Mouse (Mus musculus) liver, postnatal 0 days (tissue): Measurements from ENCODE around the gene Ncbp2. TPM values are rescaled to one million over a fixed set of nuclear protein-coding genes. Genes with fewer than 3 reads are reported as not detected.

Experiments
- ATAC-seq: fragments of 200-750 bp; cut with Nextera tagmentation; 2 replicates; pipeline ENCODE4 v1.8.0; 2017; ENCODE audit warnings: mild to moderate bottlenecking, moderate library complexity
- DNase-seq: peaks from one replicate; pipeline ENCODE4 v3.0.0-alpha.2; 2016
- H3K27ac ChIP-seq: fragments of 300-500 bp; sonication (generic); 2 replicates; pipeline ENCODE4 v1.5.1; 2014; ENCODE audit warnings: antibody characterized with exemption, moderate library complexity, mild to moderate bottlenecking, low read depth
- H3K27me3 ChIP-seq: fragments of 300-500 bp; sonication (generic); 2 replicates; pipeline ENCODE4 v1.6.1; 2014; ENCODE audit warnings: low read length, control low read depth, mixed read lengths; ENCODE audit not compliant: insufficient read depth
- H3K36me3 ChIP-seq: fragments of 300-500 bp; sonication (generic); replicated peaks from 2 replicates; pipeline ENCODE4 v1.6.1; 2014; ENCODE audit warnings: mild to moderate bottlenecking, control low read depth, low read length, moderate library complexity, mixed read lengths; ENCODE audit not compliant: insufficient read depth
- H3K4me1 ChIP-seq: fragments of 300-500 bp; sonication (generic); 2 replicates; pipeline ENCODE4 v1.6.1; 2014; ENCODE audit warnings: antibody characterized with exemption, mild to moderate bottlenecking, control low read depth; ENCODE audit not compliant: insufficient read depth
- H3K4me2 ChIP-seq: fragments of 300-500 bp; sonication (generic); 2 replicates; pipeline ENCODE4 v1.6.1; 2014; ENCODE audit warnings: low read depth, mild to moderate bottlenecking, low read length, moderate library complexity, mixed read lengths
- H3K4me3 ChIP-seq: fragments of 300-500 bp; sonication (generic); 2 replicates; pipeline ENCODE4 v1.5.1; 2014; ENCODE audit warnings: low read depth, low read length
- H3K9ac ChIP-seq: fragments of 300-500 bp; sonication (generic); replicated peaks from 2 replicates; pipeline ENCODE4 v1.6.1; 2014; ENCODE audit warnings: mild to moderate bottlenecking, moderate library complexity
- H3K9me3 ChIP-seq: fragments of 300-500 bp; sonication (generic); 2 replicates; pipeline ENCODE4 v1.6.1; 2016; ENCODE audit warnings: mild to moderate bottlenecking, control low read depth, low read length, mixed read lengths
- CTCF ChIP-seq: sonication (generic); IDR thresholded peaks from 2 replicates; pipeline ENCODE4 v1.5.1; 2016; ENCODE audit warnings: antibody characterized with exemption, low read depth
- EP300 ChIP-seq: IDR thresholded peaks from 2 replicates; pipeline ENCODE4 v1.6.1; 2016; ENCODE audit warnings: antibody characterized with exemption, low read depth, mild to moderate bottlenecking
- WGBS: fragments of 180-500 bp; shearing (Covaris S2); extraction: QIAGEN DNeasy Blood & Tissue Kit; methylation state at CpG from one replicate; pipeline ENCODE4 v1.1.7; 2014; ENCODE audit not compliant: insufficient replicate concordance; 5-methylcytosine and 5-hydroxymethylcytosine counted together
- microRNA-seq: library from miRNA; unstranded; fragments of <30 nt; microRNA quantifications from one replicate; pipeline ENCODE4, GENCODE M21; 2016
- polyA plus RNA-seq: library from polyadenylated mRNA; unstranded; fragments of >200 nt; fragmentation: Nextera tagmentation; extraction: Ambion mirVana; gene quantifications from 2 replicates; pipeline ENCODE4 v1.2.1, GENCODE M21; 2015

Ncbp2 gene
- polyA plus RNA-seq, 1 experiment from 2014 or later: 21.4 TPM

DNA sequence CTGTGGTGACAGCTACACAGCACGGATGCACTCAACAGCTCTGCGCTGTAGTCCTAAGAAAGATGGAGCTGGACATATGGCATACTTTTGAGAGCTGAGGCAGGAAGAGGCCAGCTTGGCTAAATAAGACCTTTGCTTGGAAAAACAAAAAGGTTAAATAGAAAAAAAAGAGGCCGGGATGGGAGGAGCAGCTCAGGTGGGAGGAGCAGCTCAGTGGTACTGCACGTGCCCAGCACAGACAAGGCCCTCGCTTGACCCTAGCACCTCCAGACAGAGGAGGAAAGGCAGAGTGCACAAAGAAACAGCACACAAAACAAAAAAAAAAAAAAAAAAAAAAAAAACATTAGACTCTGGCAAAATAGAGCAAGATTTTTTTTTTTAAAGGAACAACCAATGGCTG, 48.1 kb downstream of the Ncbp2 start:
- Histone ChIP-seq H3K27ac (no peak overlapping the region), H3K9me3 (no peaks in the 10 kb centered on the region), H3K27me3 (no peaks in the 10 kb centered on the region), H3K4me2 (no peak overlapping the region), H3K36me3 (peaks cover 4% of the 10 kb centered on the region; the same call in 1 of the 2 replicates), H3K4me3 (no peak overlapping the region), H3K4me1 (peaks cover 7% of the 10 kb centered on the region; the same call in 1 of the 2 replicates), H3K9ac (no peak overlapping the region)
- 72% methylated on average over 5 of the region's 5 CpGs for WGBS
- DNase-seq: no peak
- no peak for TF ChIP-seq CTCF
- no peak for TF ChIP-seq EP300
- ATAC-seq: no peak

DNA sequence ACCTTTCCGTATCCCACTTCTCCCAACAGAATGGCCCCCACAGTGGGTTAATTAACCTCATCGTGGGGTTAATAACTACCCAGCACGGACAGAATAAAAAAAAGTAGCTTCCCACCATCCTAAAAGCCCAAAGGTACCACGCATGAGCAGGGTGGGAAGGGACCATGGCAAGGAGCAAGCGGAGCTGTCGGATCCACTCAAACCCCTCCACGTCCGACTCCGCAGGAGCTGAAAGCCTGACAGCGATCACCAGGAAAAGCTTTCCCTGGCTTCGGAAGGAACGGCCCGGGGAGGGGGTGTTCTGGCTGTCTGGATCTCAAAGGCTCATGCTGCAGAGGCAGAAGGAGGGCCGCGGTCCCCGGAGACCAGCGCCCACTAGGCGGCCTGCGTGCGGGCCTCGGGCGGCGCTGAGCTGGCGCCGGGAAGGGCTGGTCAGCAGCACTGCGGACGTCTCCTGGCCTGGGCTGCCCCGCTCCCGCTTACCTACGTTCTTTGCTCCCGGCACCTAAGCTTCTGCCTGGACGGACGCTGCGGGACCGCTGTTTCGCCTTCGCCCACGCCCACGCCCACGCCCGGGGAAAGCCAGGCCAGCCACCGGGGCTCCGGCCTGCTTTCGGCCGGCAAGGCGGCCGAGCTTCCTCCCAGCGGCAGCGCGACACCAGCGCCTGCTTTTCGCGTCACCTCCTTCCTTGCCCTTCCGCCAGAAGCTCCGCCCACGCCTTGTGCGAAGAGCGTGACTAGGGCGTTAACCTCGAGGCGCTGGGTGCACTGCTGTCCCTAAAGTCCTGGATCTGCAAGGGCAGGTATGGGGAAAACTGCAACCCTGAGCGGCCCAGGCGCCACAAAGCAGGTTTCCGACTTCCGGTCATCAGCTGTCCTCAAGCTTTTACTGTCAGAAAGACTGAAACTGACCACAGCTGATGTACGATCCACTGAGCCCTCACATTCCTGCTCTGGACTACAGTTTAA, 54.5 kb downstream of the Ncbp2 start, which contains the start of gene Senp5:
Senp5 (minus strand) TSS at position 779 of the 969 bp plus-strand sequence.
- WGBS: under 1% methylated on average over 64 of the region's 66 CpGs
- ATAC-seq: peak; percentile 97

DNA sequence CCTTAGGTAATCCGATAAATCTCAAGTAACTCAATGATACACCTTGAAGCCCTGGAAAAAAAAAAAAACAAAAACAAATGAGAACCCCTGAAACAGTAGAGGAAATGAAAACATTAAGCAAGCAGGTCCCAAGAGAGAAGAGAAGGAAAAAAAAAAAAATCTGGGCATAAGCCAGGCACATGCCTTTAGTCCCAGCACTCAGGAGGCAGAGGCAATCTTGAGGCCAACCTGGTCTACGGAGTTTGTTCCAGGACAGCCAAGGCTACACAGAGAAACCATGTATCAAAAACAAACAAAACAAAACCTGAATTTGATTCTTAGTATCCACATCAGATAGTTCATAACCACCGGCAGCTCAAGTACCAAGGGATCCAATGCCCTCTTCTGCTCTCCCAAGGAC, 56.4 kb downstream of the Ncbp2 start:
- ATAC-seq (no peak), DNase-seq (no peak)
- Histone ChIP-seq H3K4me3 (no peak overlapping the region), H3K4me2 (no peak overlapping the region), H3K9ac (no peak overlapping the region), H3K36me3 (no peaks in the 10 kb centered on the region), H3K9me3 (no peaks in the 10 kb centered on the region), H3K27me3 (no peaks in the 10 kb centered on the region), H3K27ac (no peak overlapping the region), H3K4me1 (peaks cover 15% of the 10 kb centered on the region)
- 93% methylated on average over 3 of the region's 3 CpGs for WGBS
- TF ChIP-seq CTCF (no peak), EP300 (no peak)

More for the DNA sequence above, 54.5 kb downstream of the Ncbp2 start, which contains the start of gene Senp5:
- Histone ChIP-seq H3K9ac (peak within 1 kb of the TSS; percentile 89), H3K4me3 (peak within 1 kb of the TSS; percentile 83), H3K4me2 (peak within 1 kb of the TSS; percentile 86), H3K36me3 (no peaks in the 10 kb centered on the region), H3K4me1 (peaks cover 13% of the 10 kb centered on the region), H3K9me3 (no peaks in the 10 kb centered on the region), H3K27me3 (no peaks in the 10 kb centered on the region), H3K27ac (peak within 1 kb of the TSS; percentile 86)
- peak; percentile 52 for TF ChIP-seq CTCF
- no peak for TF ChIP-seq EP300
- peak; percentile 94 for DNase-seq

GRCm38 (mm10) chr16:32008529-32009293, 60.4 kb downstream of the Ncbp2 start:
- WGBS: 60% methylated on average over 10 of the region's 10 CpGs
- no peaks in the 10 kb centered on the region for H3K27me3 ChIP-seq
- no peak for TF ChIP-seq EP300
- no peak for DNase-seq
- H3K4me1 ChIP-seq: peaks cover 6% of the 10 kb centered on the region
- H3K36me3 ChIP-seq: no peaks in the 10 kb centered on the region
- peak overlapping the region; percentile 73 for H3K27ac ChIP-seq
- H3K4me2 ChIP-seq: peak overlapping the region; percentile 34
- peak overlapping the region; percentile 22 for H3K9ac ChIP-seq
- no peak overlapping the region; the same call in 1 of the 2 replicates for H3K4me3 ChIP-seq
- no peaks in the 10 kb centered on the region for H3K9me3 ChIP-seq
- peak; percentile 68 for ATAC-seq

DNA sequence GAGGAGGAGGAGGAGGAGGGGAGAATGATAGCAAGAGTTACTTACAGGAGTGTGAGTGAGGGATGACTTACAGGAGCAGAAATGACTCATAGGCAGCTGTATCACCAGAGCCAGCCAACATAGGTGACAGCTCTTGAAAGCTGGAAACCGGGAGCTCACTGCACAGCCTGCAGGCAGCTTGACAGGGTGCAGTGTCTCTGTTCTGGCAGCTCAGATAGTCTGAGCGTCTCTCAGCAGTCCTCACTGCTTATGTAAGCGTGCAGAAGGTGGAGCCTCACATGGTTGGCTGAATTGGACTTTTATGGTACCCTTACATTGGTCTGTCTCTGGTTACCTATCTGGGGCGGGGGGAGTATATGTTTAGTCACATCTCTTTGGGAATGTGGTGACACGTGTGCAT, 61.6 kb downstream of the Ncbp2 start:
- Histone ChIP-seq H3K36me3 (no peaks in the 10 kb centered on the region), H3K9ac (no peak overlapping the region), H3K27me3 (no peaks in the 10 kb centered on the region), H3K4me3 (no peak overlapping the region), H3K27ac (no peak overlapping the region), H3K4me1 (peaks cover 4% of the 10 kb centered on the region; the same call in 1 of the 2 replicates), H3K9me3 (no peaks in the 10 kb centered on the region), H3K4me2 (no peak overlapping the region; the same call in 1 of the 2 replicates)
- TF ChIP-seq EP300 (no peak), CTCF (0 out of 2 replicates have a peak, but pooled peaks have one; percentile 10)
- WGBS: 26% methylated on average over 5 of the region's 5 CpGs
- DNase-seq: peak; percentile 22
- peak; percentile 68 for ATAC-seq

- Histone ChIP-seq H3K4me1 (peaks cover 4% of the 10 kb centered on the region; the same call in 1 of the 2 replicates), H3K9ac (no peak overlapping the region), H3K27me3 (no peaks in the 10 kb centered on the region), H3K27ac (no peak overlapping the region), H3K4me3 (no peak overlapping the region), H3K36me3 (no peaks in the 10 kb centered on the region), H3K9me3 (no peaks in the 10 kb centered on the region), H3K4me2 (no peak overlapping the region)
- ATAC-seq (no peak), DNase-seq (no peak)
- TF ChIP-seq EP300 (no peak), CTCF (no peak)
- 67% methylated on average over 4 of the region's 4 CpGs for WGBS
Observed at GRCm38 (mm10) chr16:32010330-32010729, 62.0 kb downstream of the Ncbp2 start.

Small RNAs within 50 kb of the gene (microRNA-seq; reads per million reads assigned to microRNA genes)
- gene Gm26269: not detected

Other genes starting within 250 kb of the Ncbp2 start
- 0.12 and 0.14 TPM in 2 replicates for gene Meltf, start 69.7 kb upstream of the Ncbp2 start, polyA plus RNA-seq
- gene Pigz, start 14.7 kb upstream of the Ncbp2 start, polyA plus RNA-seq: 0.18 and 0.47 TPM in 2 replicates
- gene 0610012G03Rik, start within 50 bp of the Ncbp2 start, polyA plus RNA-seq: 58.1 and 58.4 TPM in 2 replicates
- 3.7 and 3.8 TPM in 2 replicates for gene Senp5, start 54.8 kb downstream of the Ncbp2 start, polyA plus RNA-seq
- 9.1 and 10.3 TPM in 2 replicates for gene Pak2, start 130.8 kb downstream of the Ncbp2 start, polyA plus RNA-seq
- gene Pigx, start 151.2 kb downstream of the Ncbp2 start, polyA plus RNA-seq: 65.3 and 66.6 TPM in 2 replicates
- 5.3 and 5.4 TPM in 2 replicates for gene Cep19, start 151.3 kb downstream of the Ncbp2 start, polyA plus RNA-seq
- 18.5 and 20.5 TPM in 2 replicates for gene Nrros, start 217.1 kb downstream of the Ncbp2 start, polyA plus RNA-seq
- gene Bex6, start 231.3 kb downstream of the Ncbp2 start, polyA plus RNA-seq: 0.94 and 1.2 TPM in 2 replicates